Mouse (Mus musculus) hindbrain, embryonic 11.5 days (tissue): ENCODE measurements around the gene Camta2. TPM values are rescaled to one million over a fixed set of nuclear protein-coding genes. Genes with fewer than 3 reads are reported as not detected.
A peak's percentile ranks its signal among the peaks of the same experiment; 100 is the strongest.

Experiments
- ATAC-seq: fragments of 200-750 bp; cut with Nextera tagmentation; 2 replicates; pipeline ENCODE4 v1.8.0; 2017; ENCODE audit warnings: mild to moderate bottlenecking, moderate TSS enrichment, moderate library complexity; ENCODE audit not compliant: low FRiP score
- DNase-seq: peaks from one replicate; pipeline ENCODE4 v3.0.0-alpha.2; 2015; ENCODE audit warnings: low spot score
- H3K27ac ChIP-seq: fragments of 300-500 bp; sonication (generic); 2 replicates; pipeline ENCODE4 v1.5.1; 2014; ENCODE audit warnings: mild to moderate bottlenecking, low read depth, low read length
- H3K27me3 ChIP-seq: fragments of 300-500 bp; sonication (generic); 2 replicates; pipeline ENCODE4 v1.6.1; 2014; ENCODE audit warnings: mild to moderate bottlenecking, low read length, moderate library complexity, mixed read lengths; ENCODE audit not compliant: control insufficient read depth, insufficient read depth
- H3K36me3 ChIP-seq: fragments of 300-500 bp; sonication (generic); 2 replicates; pipeline ENCODE4 v1.6.1; 2014; ENCODE audit warnings: mild to moderate bottlenecking, low read length, moderate library complexity, mixed read lengths; ENCODE audit not compliant: control insufficient read depth, insufficient read depth
- H3K4me1 ChIP-seq: fragments of 300-500 bp; sonication (generic); replicated peaks from 2 replicates; pipeline ENCODE4 v1.6.1; 2014; ENCODE audit warnings: low read length, mixed read lengths; ENCODE audit not compliant: control insufficient read depth, insufficient read depth
- H3K4me2 ChIP-seq: fragments of 300-500 bp; sonication (generic); replicated peaks from 2 replicates; pipeline ENCODE4 v1.6.1; 2014; ENCODE audit warnings: mild to moderate bottlenecking, low read depth, low read length
- H3K4me3 ChIP-seq: fragments of 300-500 bp; sonication (generic); 2 replicates; pipeline ENCODE4 v1.5.1; 2014; ENCODE audit warnings: low read depth, low read length
- H3K9ac ChIP-seq: fragments of 300-500 bp; sonication (generic); 2 replicates; pipeline ENCODE4 v1.6.1; 2014; ENCODE audit warnings: low read depth, low read length
- H3K9me3 ChIP-seq: fragments of 300-500 bp; sonication (generic); 2 replicates; pipeline ENCODE4 v1.6.1; 2016; ENCODE audit warnings: low read length; ENCODE audit not compliant: control insufficient read depth
- WGBS: fragments of 180-500 bp; shearing (Covaris S2); extraction: QIAGEN DNeasy Blood & Tissue Kit; methylation state at CpG from one replicate; pipeline ENCODE4 v1.1.7; 2014; 5-methylcytosine and 5-hydroxymethylcytosine counted together
- polyA plus RNA-seq: library from polyadenylated mRNA; unstranded; fragments of >200 nt; fragmentation: Nextera tagmentation; extraction: Ambion mirVana; gene quantifications from 2 replicates; pipeline ENCODE4 v1.2.1, GENCODE M21; 2014

Camta2 gene
- polyA plus RNA-seq, 1 experiment from 2014 or later: 9.2 TPM

DNA sequence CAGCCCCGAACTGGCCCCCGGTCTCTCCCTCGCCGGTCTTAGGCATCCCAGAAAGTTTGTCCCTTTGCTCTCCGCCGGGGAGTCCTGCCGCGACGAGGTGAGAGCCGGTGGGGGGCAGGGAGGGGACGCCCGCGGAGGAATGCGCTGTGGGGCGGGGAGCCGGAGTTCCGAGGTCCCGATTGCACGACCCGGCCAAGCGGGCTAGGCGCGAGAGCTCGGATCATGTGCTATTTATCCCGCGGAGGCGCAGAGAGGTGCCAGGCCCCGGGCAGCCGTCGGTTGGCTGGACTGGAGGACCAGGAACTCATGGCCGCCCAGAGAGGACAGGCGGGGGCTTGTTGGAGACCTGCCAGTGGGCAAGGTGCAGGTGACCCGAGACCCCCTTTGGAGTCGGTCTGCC is 12.7 kb upstream of the Camta2 start:
- H3K4me3 ChIP-seq: peak overlapping the region; percentile 94
- WGBS: under 1% methylated on average over 34 of the region's 34 CpGs
- H3K9me3 ChIP-seq: no peaks in the 10 kb centered on the region
- H3K36me3 ChIP-seq: no peaks in the 10 kb centered on the region
- peak overlapping the region; percentile 88 for H3K27ac ChIP-seq
- peak overlapping the region; percentile 64 for H3K4me2 ChIP-seq
- peak; percentile 66 for ATAC-seq
- DNase-seq: peak; percentile 61
- H3K4me1 ChIP-seq: peaks cover 6% of the 10 kb centered on the region
- peak overlapping the region; percentile 88 for H3K9ac ChIP-seq
- H3K27me3 ChIP-seq: no peaks in the 10 kb centered on the region

DNA sequence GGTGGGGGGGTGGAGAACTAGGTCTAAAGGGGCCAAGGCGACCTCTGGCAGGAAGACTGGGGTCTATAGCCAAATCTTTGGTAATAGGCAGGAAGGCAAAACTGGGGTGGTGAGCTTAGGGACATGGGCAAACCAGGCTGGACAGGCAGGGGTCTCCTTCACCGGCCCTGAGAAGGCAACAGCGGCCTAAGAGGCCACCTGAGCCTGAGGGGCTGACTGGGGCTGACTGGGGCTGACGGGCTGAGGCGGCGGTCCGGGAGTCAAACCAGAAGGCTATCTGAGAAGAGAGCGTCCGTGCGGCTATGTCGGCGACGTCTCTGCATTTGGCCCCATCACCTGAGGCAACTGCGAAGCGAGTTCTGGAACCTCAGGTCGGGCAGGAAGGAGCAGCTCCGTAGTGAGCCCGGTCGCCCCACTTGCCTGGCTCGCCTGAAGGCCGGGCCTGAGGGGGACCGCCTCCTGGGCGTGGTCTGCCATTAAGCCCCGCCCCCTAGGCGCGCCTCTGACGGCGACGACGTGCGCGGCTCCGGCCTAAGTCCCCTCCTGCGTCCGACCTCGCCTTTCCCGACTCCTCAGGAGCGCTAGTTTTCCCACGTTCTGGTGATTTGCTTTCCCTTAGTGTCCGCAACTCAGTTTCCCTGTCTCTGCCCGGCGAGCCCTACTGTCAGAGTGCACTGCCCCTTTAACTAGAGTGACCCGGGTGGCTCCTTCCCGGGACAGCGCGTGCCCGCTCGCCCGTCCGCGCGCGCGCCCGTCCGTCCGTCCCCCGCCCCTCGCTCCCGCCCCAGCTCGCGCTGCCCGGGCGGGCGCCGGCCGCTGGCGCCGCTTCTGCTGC is 12.0 kb upstream of the Camta2 start, which contains the start of the genes Inca1 and Kif1c:
TSS of gene Inca1 (minus strand) at position 434 of the 835 bp plus-strand sequence.
TSS of gene Kif1c (plus strand) at position 827 of the 835 bp plus-strand sequence.
- Histone ChIP-seq H3K27me3 (no peaks in the 10 kb centered on the region), H3K4me2 (peak within 1 kb of the TSS; percentile 64), H3K27ac (peak within 1 kb of the TSS; percentile 88), H3K4me1 (peaks cover 6% of the 10 kb centered on the region), H3K4me3 (peak within 1 kb of the TSS; percentile 94), H3K9ac (peak within 1 kb of the TSS; percentile 88), H3K36me3 (no peaks in the 10 kb centered on the region), H3K9me3 (no peaks in the 10 kb centered on the region)
- under 1% methylated on average over 62 of the region's 69 CpGs for WGBS
- DNase-seq: peak; percentile 96
- peak; percentile 95 for ATAC-seq

GRCm38 (mm10) chr11:70699051-70699450 is 11.1 kb upstream of the Camta2 start:
- WGBS: 72% methylated on average over 2 of the region's 2 CpGs
- H3K4me3 ChIP-seq: no peak overlapping the region
- ATAC-seq: no peak

GRCm38 (mm10) chr11:70697376-70697775 is 9.5 kb upstream of the Camta2 start:
- Histone ChIP-seq H3K36me3 (no peaks in the 10 kb centered on the region), H3K4me3 (no peak overlapping the region), H3K9ac (no peak overlapping the region), H3K4me2 (no peak overlapping the region), H3K4me1 (peaks cover 6% of the 10 kb centered on the region), H3K27ac (no peak overlapping the region), H3K9me3 (no peaks in the 10 kb centered on the region), H3K27me3 (no peaks in the 10 kb centered on the region)
- WGBS: 73% methylated on average over 3 of the region's 3 CpGs
- DNase-seq: no peak
- no peak for ATAC-seq

More at GRCm38 (mm10) chr11:70699051-70699450, 11.1 kb upstream of the Camta2 start:
- DNase-seq: no peak
- no peak overlapping the region for H3K4me2 ChIP-seq
- H3K9me3 ChIP-seq: no peaks in the 10 kb centered on the region
- no peak overlapping the region for H3K27ac ChIP-seq
- no peaks in the 10 kb centered on the region for H3K27me3 ChIP-seq
- peaks cover 6% of the 10 kb centered on the region for H3K4me1 ChIP-seq
- no peaks in the 10 kb centered on the region for H3K36me3 ChIP-seq
- H3K9ac ChIP-seq: no peak overlapping the region

GRCm38 (mm10) chr11:70693504-70693903 is 5.6 kb upstream of the Camta2 start:
- Histone ChIP-seq H3K27me3 (no peaks in the 10 kb centered on the region), H3K9ac (no peak overlapping the region), H3K4me2 (no peak overlapping the region), H3K36me3 (no peaks in the 10 kb centered on the region), H3K4me3 (no peak overlapping the region), H3K9me3 (no peaks in the 10 kb centered on the region), H3K27ac (no peak overlapping the region), H3K4me1 (peaks cover 3% of the 10 kb centered on the region; the same call in 1 of the 2 replicates)
- no peak for ATAC-seq
- no peak for DNase-seq
- 71% methylated on average over 3 of the region's 3 CpGs for WGBS

- no peaks in the 10 kb centered on the region for H3K27me3 ChIP-seq
- H3K4me2 ChIP-seq: no peak overlapping the region
- no peak overlapping the region for H3K4me3 ChIP-seq
- peaks cover 9% of the 10 kb centered on the region; the same call in 1 of the 2 replicates for H3K4me1 ChIP-seq
- 65% methylated on average over 4 of the region's 4 CpGs for WGBS
- no peaks in the 10 kb centered on the region for H3K9me3 ChIP-seq
- DNase-seq (no peak), ATAC-seq (no peak)
- H3K36me3 ChIP-seq: no peaks in the 10 kb centered on the region
- H3K27ac ChIP-seq: no peak overlapping the region
- H3K9ac ChIP-seq: no peak overlapping the region
These were observed 1.7 kb upstream of the Camta2 start for GRCm38 (mm10) chr11:70689578-70689977.

- no peaks in the 10 kb centered on the region for H3K27me3 ChIP-seq
- H3K27ac ChIP-seq: peak overlapping the region; percentile 61; the same call in 1 of the 2 replicates
- H3K9me3 ChIP-seq: no peaks in the 10 kb centered on the region
- H3K9ac ChIP-seq: peak overlapping the region; percentile 84
- DNase-seq: no peak
- no peaks in the 10 kb centered on the region for H3K36me3 ChIP-seq
- H3K4me3 ChIP-seq: peak overlapping the region; percentile 67
- peak overlapping the region; percentile 80 for H3K4me2 ChIP-seq
- 13% methylated on average over 8 of the region's 8 CpGs for WGBS
- H3K4me1 ChIP-seq: peaks cover 9% of the 10 kb centered on the region; the same call in 1 of the 2 replicates
- 0 out of 2 replicates have a peak, but pooled peaks have one; percentile 11 for ATAC-seq
These were observed 467 bp upstream of the Camta2 start for GRCm38 (mm10) chr11:70688372-70688771.

- DNase-seq: peak; percentile 56
- 5% methylated on average over 16 of the region's 16 CpGs for WGBS
- Histone ChIP-seq H3K4me3 (peak overlapping the region; percentile 67), H3K36me3 (no peaks in the 10 kb centered on the region), H3K4me1 (peaks cover 13% of the 10 kb centered on the region; the same call in 1 of the 2 replicates), H3K9ac (peak overlapping the region; percentile 84), H3K27me3 (no peaks in the 10 kb centered on the region), H3K9me3 (no peaks in the 10 kb centered on the region), H3K27ac (peak overlapping the region; percentile 61), H3K4me2 (peak overlapping the region; percentile 80)
- peak; percentile 73 for ATAC-seq
These were observed 871 bp downstream of the Camta2 start for GRCm38 (mm10) chr11:70686901-70687566.
